In the genomic region with DNA sequence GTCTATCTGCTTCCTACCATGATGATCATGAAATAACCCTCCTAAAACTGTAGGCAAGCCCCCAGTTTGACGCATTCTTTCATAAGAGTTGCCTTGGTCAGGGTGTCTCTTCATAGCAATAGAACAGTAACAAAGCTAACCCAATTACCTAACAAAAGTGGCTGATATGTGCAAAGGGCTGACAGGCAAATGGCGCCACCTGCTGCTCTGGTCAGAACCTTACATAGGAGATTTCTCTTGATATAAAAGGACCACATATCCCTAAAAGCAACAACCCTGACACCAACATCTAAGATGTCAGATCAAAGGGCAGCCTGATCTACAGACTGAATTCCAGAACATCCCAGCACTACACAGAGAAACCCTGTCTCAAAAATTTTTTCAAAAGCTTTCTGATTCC, we compare ENCODE assay signal across 10 mouse cellular contexts. TPM values are rescaled to one million over a fixed set of nuclear protein-coding genes. Genes with fewer than 3 reads are reported as not detected.
A peak's percentile ranks its signal among the peaks of the same experiment; 100 is the strongest.
DNase-seq lines count a peak whose midpoint lies in the region; ATAC-seq and TF ChIP-seq lines count a peak whose summit lies in the region.
"Had no signal": no experiment of that assay in that cellular context is flagged by ENCODE, and none has a peak within 500 bp of the region (broad histone marks: within the 10 kb centered on the region; RNA-seq: fewer than 3 reads in every experiment).

No protein-coding gene starts in this region.

- no peak overlapping the region for H3K4me3 ChIP-seq in liver, adult 2 months (ENCODE audit: insufficient read depth, low read depth, low read length)
- no peak overlapping the region for H3K4me3 ChIP-seq in liver, embryonic 11.5 days (ENCODE audit: low read depth, low read length)
- H3K4me3 ChIP-seq in embryonic facial prominence, embryonic 14.5 days (ENCODE audit: low read depth, low read length) = no peak overlapping the region

- DNase-seq in adrenal gland, adult 18-20 months (ENCODE audit: low spot score in 2 of 2) = peak; percentile 20 to 34
- DNase-seq in adrenal gland, adult 8-10 months = no peak
- peak; percentile 12 for DNase-seq in liver, adult 2 months (ENCODE audit: extremely low read depth, low read depth, low spot score)
- no peak for DNase-seq in liver, embryonic 11.5 days (ENCODE audit: low spot score)
- peak; percentile 59 to 66 for DNase-seq in adrenal gland, postnatal 36 days
- DNase-seq in embryonic facial prominence, embryonic 14.5 days (ENCODE audit: low spot score) = peak; percentile 23
- DNase-seq in lung, postnatal 10 days = peak; percentile 21

- TF ChIP-seq CTCF in liver, adult 2 months (IDR thresholded peaks at IDR 0.05; ENCODE audit: low read depth, low read length) = peak; percentile 63

- H3K9ac ChIP-seq in liver, adult 2 months (ENCODE audit: low read depth, low read length) = no peak overlapping the region
- no peak overlapping the region for H3K9ac ChIP-seq in liver, embryonic 11.5 days (ENCODE audit: low read depth, low read length)
- no peak overlapping the region for H3K9ac ChIP-seq in embryonic facial prominence, embryonic 14.5 days (ENCODE audit: low read depth, low read length)

- H3K27me3 ChIP-seq in liver, adult 2 months (ENCODE audit: control insufficient read depth, insufficient read depth, low read length) = no peaks in the 10 kb centered on the region
- H3K27me3 ChIP-seq in liver, embryonic 11.5 days (replicated peaks; ENCODE audit: control insufficient read depth, insufficient read depth, low read length) = no peaks in the 10 kb centered on the region
- no peaks in the 10 kb centered on the region for H3K27me3 ChIP-seq in embryonic facial prominence, embryonic 14.5 days (replicated peaks; ENCODE audit: control insufficient read depth, insufficient read depth, low read length)

- no peaks in the 10 kb centered on the region for H3K9me3 ChIP-seq in liver, embryonic 11.5 days (ENCODE audit: control insufficient read depth, low read length)
- H3K9me3 ChIP-seq in embryonic facial prominence, embryonic 14.5 days (ENCODE audit: control insufficient read depth, low read length) = no peaks in the 10 kb centered on the region

- no peaks in the 10 kb centered on the region for H3K36me3 ChIP-seq in liver, adult 2 months (ENCODE audit: control insufficient read depth, insufficient read depth, low read length)
- no peaks in the 10 kb centered on the region for H3K36me3 ChIP-seq in liver, embryonic 11.5 days (ENCODE audit: control insufficient read depth, insufficient read depth, low read length)
- H3K36me3 ChIP-seq in embryonic facial prominence, embryonic 14.5 days (ENCODE audit: control insufficient read depth, insufficient read depth, low read length) = no peaks in the 10 kb centered on the region

- no peak for TF ChIP-seq POLR2A in liver, adult 2 months (IDR thresholded peaks at IDR 0.05; ENCODE audit: extremely low read depth, insufficient read depth, low read length)

- H3K4me1 ChIP-seq in liver, adult 2 months (ENCODE audit: control insufficient read depth, insufficient read depth, low read length) = no peaks in the 10 kb centered on the region
- H3K4me1 ChIP-seq in liver, embryonic 11.5 days (replicated peaks; ENCODE audit: control insufficient read depth, insufficient read depth, low read length) = no peaks in the 10 kb centered on the region
- H3K4me1 ChIP-seq in embryonic facial prominence, embryonic 14.5 days (ENCODE audit: control insufficient read depth, insufficient read depth, low read length) = no peaks in the 10 kb centered on the region

- no peak overlapping the region for H3K4me2 ChIP-seq in liver, embryonic 11.5 days
- H3K4me2 ChIP-seq in embryonic facial prominence, embryonic 14.5 days (ENCODE audit: low read depth, low read length) = no peak overlapping the region

- H3K79me2 ChIP-seq in liver, adult 2 months (ENCODE audit: control insufficient read depth, insufficient read depth, low read length) = no peaks in the 10 kb centered on the region

- H3K27ac ChIP-seq in liver, adult 2 months (replicated peaks; ENCODE audit: insufficient read depth, low read depth, low read length) = no peak overlapping the region
- no peak overlapping the region for H3K27ac ChIP-seq in liver, embryonic 11.5 days (ENCODE audit: low read depth, low read length)
- H3K27ac ChIP-seq in embryonic facial prominence, embryonic 14.5 days (replicated peaks; ENCODE audit: low read depth, low read length) = no peak overlapping the region
- H3K27ac ChIP-seq: macrophage had no signal

- 48% methylated on average over 2 of the region's 2 CpGs for WGBS in liver, adult 2 months
- 32% methylated on average over 2 of the region's 2 CpGs for whole genome bisulfite sequencing in liver, embryonic 11.5 days
- 38% methylated on average over 2 of the region's 2 CpGs for WGBS in embryonic facial prominence, embryonic 14.5 days

- ATAC-seq in liver, embryonic 11.5 days (replicated peaks; ENCODE audit: low FRiP score) = no peak
- no peak for ATAC-seq in embryonic facial prominence, embryonic 14.5 days (ENCODE audit: low read depth)
- ATAC-seq in activated CD4-positive, CD25-positive, alpha-beta regulatory T cell, adult 4 months = no peak

RNA-seq across cellular contexts. Expression of a gene that starts 11.3 kb away (rescaled TPM):
- total RNA-seq in adrenal gland, adult 18-20 months (2021) = under 1 TPM; 0.45 to 0.60 TPM
- under 1 TPM in 3 of 4 experiments, not detected in 1; 0.38 to 0.91 (median 0.61) TPM for total RNA-seq in adrenal gland, adult 8-10 months (2022)
- total RNA-seq in liver, adult 2 months (2014; rRNA removed) = 0.18 TPM in 1 of 2 replicates, not detected in the other
- polyA plus RNA-seq in liver, adult 2 months (2012; rRNA removed) = not detected in 2 replicates
- not detected in 2 replicates for polyA plus RNA-seq in liver, embryonic 11.5 days (2014; fragmentation: Nextera tagmentation; extraction: Ambion mirVana)
- total RNA-seq in adrenal gland, postnatal 36 days (2021) = under 1 TPM in 1 of 2 experiments, not detected in 1; 0.36 TPM
- polyA plus RNA-seq in embryonic facial prominence, embryonic 14.5 days (2014; fragmentation: Nextera tagmentation; extraction: Ambion mirVana) = 0.38 and 0.41 TPM in 2 replicates
- not detected for polyA plus RNA-seq in activated CD4-positive, CD25-positive, alpha-beta regulatory T cell, adult 4 months (2017; shearing (Covaris generic))
- polyA plus RNA-seq: macrophage had no signal

RNA-seq across cellular contexts. Expression of a gene that starts 51.0 kb away (rescaled TPM):
- total RNA-seq in adrenal gland, adult 18-20 months (2021) = not detected
- total RNA-seq in adrenal gland, adult 8-10 months (2022) = not detected
- total RNA-seq in liver, adult 2 months (2014; rRNA removed) = not detected in 2 replicates
- polyA plus RNA-seq in liver, adult 2 months (2012; rRNA removed) = not detected in 2 replicates
- not detected in 2 replicates for polyA plus RNA-seq in liver, embryonic 11.5 days (2014; fragmentation: Nextera tagmentation; extraction: Ambion mirVana)
- not detected for total RNA-seq in adrenal gland, postnatal 36 days (2021)
- polyA plus RNA-seq in embryonic facial prominence, embryonic 14.5 days (2014; fragmentation: Nextera tagmentation; extraction: Ambion mirVana) = not detected in 2 replicates
- not detected for polyA plus RNA-seq in activated CD4-positive, CD25-positive, alpha-beta regulatory T cell, adult 4 months (2017; shearing (Covaris generic))
- polyA plus RNA-seq: heart, embryonic 16.5 days; macrophage had no signal

Comparison
In these comparisons a context has a peak if more than half of its experiments do, and no peak if none do; other contexts are left out.
1. DNase-seq: peak in adrenal gland, adult 18-20 months (2 of 2), liver, adult 2 months (single experiment), adrenal gland, postnatal 36 days (2 of 2), embryonic facial prominence, embryonic 14.5 days (single experiment) and lung, postnatal 10 days (single experiment); none in adrenal gland, adult 8-10 months (single experiment) and liver, embryonic 11.5 days (single experiment).